In the genomic region with DNA sequence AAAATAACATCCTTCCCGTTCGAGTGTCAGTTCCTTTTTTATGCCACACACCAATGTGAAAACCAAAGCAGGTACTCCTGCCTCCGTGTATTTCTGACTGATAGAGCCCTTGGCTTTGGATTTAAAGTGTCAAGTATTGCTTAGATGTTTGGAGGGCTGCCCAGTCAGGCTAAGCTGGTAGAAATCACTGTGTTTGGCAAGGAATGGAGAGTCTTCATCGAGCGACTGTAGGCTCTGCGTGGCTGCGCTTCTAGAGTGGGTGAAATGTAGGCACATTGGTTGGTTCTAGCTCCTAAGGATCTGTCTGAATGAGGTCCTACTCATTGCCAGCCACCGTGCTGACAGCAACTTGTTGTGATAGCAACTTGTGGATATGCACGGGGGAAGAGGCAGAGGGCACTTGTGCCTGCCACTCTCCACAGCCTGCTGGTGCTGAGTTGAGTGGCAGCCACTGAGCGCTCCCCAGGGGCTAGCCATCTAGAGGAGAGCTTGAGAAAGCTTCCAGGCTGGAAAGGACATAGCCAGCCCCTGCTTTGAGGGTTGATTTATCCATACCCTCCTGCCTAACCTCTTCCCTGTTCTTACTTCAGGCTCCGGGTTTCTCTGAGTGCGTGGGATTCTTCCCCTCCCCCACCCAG, we compare ENCODE assay signal across 10 mouse cellular contexts.
DNase-seq lines count a peak whose midpoint lies in the region; ATAC-seq and TF ChIP-seq lines count a peak whose summit lies in the region.
"Had no signal": no experiment of that assay in that cellular context is flagged by ENCODE, and none has a peak within 500 bp of the region (broad histone marks: within the 10 kb centered on the region; RNA-seq: fewer than 3 reads in every experiment).

No protein-coding gene starts in this region.

- 33% methylated on average over 12 of the region's 12 CpGs for WGBS in lung, postnatal 0 days
- WGBS in liver, postnatal 0 days (ENCODE audit: insufficient replicate concordance): 36% methylated on average over 12 of the region's 12 CpGs

- H3K36me3 ChIP-seq in lung, postnatal 0 days (ENCODE audit: insufficient read depth, low read length): no peaks in the 10 kb centered on the region
- no peaks in the 10 kb centered on the region for H3K36me3 ChIP-seq in liver, postnatal 0 days (replicated peaks; ENCODE audit: insufficient read depth, low read length)
- H3K36me3 ChIP-seq: G1E; midbrain, embryonic 12.5 days had no signal

- no peaks in the 10 kb centered on the region for H3K4me1 ChIP-seq in lung, postnatal 0 days (ENCODE audit: insufficient read depth, low read depth, low read length)
- no peaks in the 10 kb centered on the region for H3K4me1 ChIP-seq in liver, postnatal 0 days (ENCODE audit: insufficient read depth)

- no peak for TF ChIP-seq EP300 in lung, postnatal 0 days (IDR thresholded peaks at IDR 0.05)
- TF ChIP-seq EP300 in liver, postnatal 0 days (IDR thresholded peaks at IDR 0.05; ENCODE audit: low read depth): no peak

- no peaks in the 10 kb centered on the region for H3K9me3 ChIP-seq in lung, postnatal 0 days (ENCODE audit: low read length)
- H3K9me3 ChIP-seq in liver, postnatal 0 days (ENCODE audit: low read length): no peaks in the 10 kb centered on the region
- H3K9me3 ChIP-seq: midbrain, embryonic 12.5 days had no signal

- peak; percentile 47 to 52 for DNase-seq in frontal cortex, postnatal 36 days (ENCODE audit: low spot score in 2 of 2)
- DNase-seq in frontal cortex, postnatal 10 days (ENCODE audit: low spot score in 2 of 2): no peak
- DNase-seq in lung, postnatal 0 days (ENCODE audit: low spot score): no peak
- no peak for DNase-seq in lung, postnatal 14 days
- peak; percentile 62 for DNase-seq in cerebellum, adult 9-10 months
- no peak for DNase-seq in spleen, adult 18-20 months
- no peak for DNase-seq in liver, postnatal 0 days

- H3K4me2 ChIP-seq in lung, postnatal 0 days (replicated peaks; ENCODE audit: low read depth, low read length): no peak overlapping the region
- no peak overlapping the region for H3K4me2 ChIP-seq in liver, postnatal 0 days (ENCODE audit: low read depth, low read length)
- H3K4me2 ChIP-seq: midbrain, embryonic 12.5 days had no signal

- no peak overlapping the region for H3K27ac ChIP-seq in lung, postnatal 0 days (ENCODE audit: low read length)
- H3K27ac ChIP-seq in liver, postnatal 0 days (ENCODE audit: low read depth): no peak overlapping the region
- H3K27ac ChIP-seq: midbrain, embryonic 12.5 days had no signal

- peak; percentile 29 for TF ChIP-seq CTCF in lung, postnatal 0 days (IDR thresholded peaks at IDR 0.05)
- TF ChIP-seq CTCF in liver, postnatal 0 days (IDR thresholded peaks at IDR 0.05; ENCODE audit: low read depth): no peak

- no peak overlapping the region for H3K9ac ChIP-seq in lung, postnatal 0 days (replicated peaks; ENCODE audit: low read depth)
- no peak overlapping the region for H3K9ac ChIP-seq in liver, postnatal 0 days (replicated peaks)
- H3K9ac ChIP-seq: midbrain, embryonic 12.5 days had no signal

- H3K4me3 ChIP-seq in lung, postnatal 0 days (ENCODE audit: low read depth, low read length): no peak overlapping the region
- H3K4me3 ChIP-seq in liver, postnatal 0 days (ENCODE audit: low read depth, low read length): no peak overlapping the region
- H3K4me3 ChIP-seq: midbrain, embryonic 12.5 days had no signal

- H3K27me3 ChIP-seq in lung, postnatal 0 days (replicated peaks; ENCODE audit: insufficient read depth, low read length): no peaks in the 10 kb centered on the region
- no peaks in the 10 kb centered on the region for H3K27me3 ChIP-seq in liver, postnatal 0 days (ENCODE audit: insufficient read depth, low read length)

- ATAC-seq in lung, postnatal 0 days: 0 out of 2 replicates have a peak, but pooled peaks have one; percentile 21
- peak; percentile 86 for ATAC-seq in megakaryocyte progenitor cell, adult 5-6 weeks (replicated peaks; ENCODE audit: poor library complexity)
- ATAC-seq in liver, postnatal 0 days: no peak

Comparison
In these comparisons a context has a peak if more than half of its experiments do, and no peak if none do; other contexts are left out.
1. DNase-seq: peak in frontal cortex, postnatal 36 days (2 of 2) and cerebellum, adult 9-10 months (single experiment); none in frontal cortex, postnatal 10 days (0 of 2), lung, postnatal 0 days (single experiment), lung, postnatal 14 days (single experiment), spleen, adult 18-20 months (0 of 2) and liver, postnatal 0 days (single experiment).